Mouse (Mus musculus) cortical plate, adult 2 months (tissue): ENCODE data around the gene Slc1a2.

Source experiments
- CTCF ChIP-seq: fragments of 200-500 bp; IDR thresholded peaks from 2 replicates; pipeline ENCODE4 v1.5.1; 2011; ENCODE audit warnings: mild to moderate bottlenecking, control low read depth, low read length; ENCODE audit not compliant: insufficient read depth; ENCODE audit errors: extremely low read depth
- POLR2A ChIP-seq: fragments of 200-500 bp; IDR thresholded peaks from 2 replicates; pipeline ENCODE4 v1.6.1; 2011; ENCODE audit warnings: mild to moderate bottlenecking, low read length, control low read depth; ENCODE audit not compliant: insufficient read depth; ENCODE audit errors: extremely low read depth

DNA sequence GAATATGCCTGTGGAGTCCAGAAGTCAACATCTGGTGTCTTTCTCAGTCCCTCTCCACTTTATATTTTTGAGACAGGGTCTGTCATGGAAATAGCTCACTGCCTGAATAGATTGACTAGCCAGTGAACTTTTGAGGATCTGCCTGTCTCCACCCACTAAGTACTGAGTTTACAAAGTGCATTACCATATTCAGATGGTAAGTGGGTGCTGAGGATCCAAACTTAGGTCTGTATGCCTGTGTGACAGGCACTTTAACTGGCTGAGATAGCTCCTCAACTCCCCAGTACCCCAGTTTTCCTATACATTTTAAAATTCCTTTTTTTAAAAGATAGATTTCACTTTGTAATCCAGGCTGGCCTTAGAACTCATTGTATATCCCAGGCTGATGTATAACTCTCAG, 35.5 kb upstream of the Slc1a2 start:
- TF ChIP-seq CTCF (no peak), POLR2A (no peak)
